Mouse (Mus musculus) megakaryocyte progenitor cell, adult 5-6 weeks (primary cell): ENCODE results near the gene Tmem218. TPM values are rescaled to one million over a fixed set of nuclear protein-coding genes. Genes with fewer than 3 reads are reported as not detected.

Source experiments
- ATAC-seq: replicated peaks from 2 replicates; pipeline ENCODE4 v1.8.0; 2016; ENCODE audit warnings: mild to moderate bottlenecking, moderate TSS enrichment, inconsistent platforms; ENCODE audit not compliant: poor library complexity
- total RNA-seq, 2 experiments: library from RNA; stranded (forward) in 1 of 2; stranded (reverse) in 1 of 2; fragments of 157-497, 149-512 nt in 1 of 2; fragments of 200-1000 nt in 1 of 2; gene quantifications; 2 replicates each; pipeline versions ENCODE4 v1.2.3 to v1.2.4; 2015 to 2017

Tmem218 gene
- total RNA-seq (2015) (3.5 and 4.4 TPM in 2 replicates), total RNA-seq (2017) (4.2 and 5.3 TPM in 2 replicates)

GRCm38 (mm10) chr9:37207929-37208411, at the start of gene Tmem218:
TSS of gene Tmem218 (plus strand) at chr9:37208223.
- ATAC-seq = peak; percentile 97

- ATAC-seq = no peak
Observed at GRCm38 (mm10) chr9:37160686-37161085, 47.3 kb upstream of the Tmem218 start.

- 0 out of 2 replicates have a peak, but pooled peaks have one; percentile 44 for ATAC-seq
Observed at GRCm38 (mm10) chr9:37166899-37167298, 41.1 kb upstream of the Tmem218 start.

GRCm38 (mm10) chr9:37173376-37173775, 34.6 kb upstream of the Tmem218 start:
- ATAC-seq = no peak

- no peak for ATAC-seq
Observed at GRCm38 (mm10) chr9:37176002-37176401, 32.0 kb upstream of the Tmem218 start.

- peak; percentile 92 for ATAC-seq
Observed at GRCm38 (mm10) chr9:37177107-37177506, 30.9 kb upstream of the Tmem218 start.

- ATAC-seq = no peak
Observed at GRCm38 (mm10) chr9:37177551-37177950, 30.5 kb upstream of the Tmem218 start.

GRCm38 (mm10) chr9:37178911-37179310, 29.1 kb upstream of the Tmem218 start:
- ATAC-seq = no peak

GRCm38 (mm10) chr9:37179596-37179995, 28.4 kb upstream of the Tmem218 start:
- ATAC-seq = no peak

- no peak for ATAC-seq
Observed at GRCm38 (mm10) chr9:37181596-37181995, 26.4 kb upstream of the Tmem218 start.

- ATAC-seq = no peak
Observed at GRCm38 (mm10) chr9:37183176-37183575, 24.8 kb upstream of the Tmem218 start.

- ATAC-seq = no peak
Observed at GRCm38 (mm10) chr9:37187407-37187806, 20.6 kb upstream of the Tmem218 start.

- no peak for ATAC-seq
Observed at GRCm38 (mm10) chr9:37188024-37188423, 20.0 kb upstream of the Tmem218 start.

- ATAC-seq = 0 out of 2 replicates have a peak, but pooled peaks have one; percentile 44
Observed at GRCm38 (mm10) chr9:37197067-37197466, 11.0 kb upstream of the Tmem218 start.

- ATAC-seq = no peak
Observed at GRCm38 (mm10) chr9:37200414-37200813, 7.6 kb upstream of the Tmem218 start.

GRCm38 (mm10) chr9:37203884-37204283, 4.1 kb upstream of the Tmem218 start:
- ATAC-seq = no peak

GRCm38 (mm10) chr9:37213060-37213738, 5.2 kb downstream of the Tmem218 start:
- peak; percentile 72 for ATAC-seq

GRCm38 (mm10) chr9:37214327-37215060, 6.5 kb downstream of the Tmem218 start:
- ATAC-seq = no peak

GRCm38 (mm10) chr9:37220755-37221154, 12.7 kb downstream of the Tmem218 start:
- no peak for ATAC-seq

GRCm38 (mm10) chr9:37225581-37225980, 17.6 kb downstream of the Tmem218 start:
- no peak for ATAC-seq

- peak; percentile 92 for ATAC-seq
Observed at GRCm38 (mm10) chr9:37229880-37230325, 21.9 kb downstream of the Tmem218 start.
